Mouse (Mus musculus) CD4-positive, CD25-positive, alpha-beta regulatory T cell, adult 9 weeks (primary cell): Measurements from ENCODE around the gene Rtl5. TPM values are rescaled to one million over a fixed set of nuclear protein-coding genes. Genes with fewer than 3 reads are reported as not detected.

ENCODE experiments used
- polyA plus RNA-seq: library from polyadenylated mRNA; unstranded; fragments of 100-300 nt; shearing (Covaris generic); gene quantifications from one replicate; pipeline ENCODE4 v1.2.1, GENCODE M21; 2017

Rtl5 gene
- polyA plus RNA-seq: 0.46 TPM

DNA sequence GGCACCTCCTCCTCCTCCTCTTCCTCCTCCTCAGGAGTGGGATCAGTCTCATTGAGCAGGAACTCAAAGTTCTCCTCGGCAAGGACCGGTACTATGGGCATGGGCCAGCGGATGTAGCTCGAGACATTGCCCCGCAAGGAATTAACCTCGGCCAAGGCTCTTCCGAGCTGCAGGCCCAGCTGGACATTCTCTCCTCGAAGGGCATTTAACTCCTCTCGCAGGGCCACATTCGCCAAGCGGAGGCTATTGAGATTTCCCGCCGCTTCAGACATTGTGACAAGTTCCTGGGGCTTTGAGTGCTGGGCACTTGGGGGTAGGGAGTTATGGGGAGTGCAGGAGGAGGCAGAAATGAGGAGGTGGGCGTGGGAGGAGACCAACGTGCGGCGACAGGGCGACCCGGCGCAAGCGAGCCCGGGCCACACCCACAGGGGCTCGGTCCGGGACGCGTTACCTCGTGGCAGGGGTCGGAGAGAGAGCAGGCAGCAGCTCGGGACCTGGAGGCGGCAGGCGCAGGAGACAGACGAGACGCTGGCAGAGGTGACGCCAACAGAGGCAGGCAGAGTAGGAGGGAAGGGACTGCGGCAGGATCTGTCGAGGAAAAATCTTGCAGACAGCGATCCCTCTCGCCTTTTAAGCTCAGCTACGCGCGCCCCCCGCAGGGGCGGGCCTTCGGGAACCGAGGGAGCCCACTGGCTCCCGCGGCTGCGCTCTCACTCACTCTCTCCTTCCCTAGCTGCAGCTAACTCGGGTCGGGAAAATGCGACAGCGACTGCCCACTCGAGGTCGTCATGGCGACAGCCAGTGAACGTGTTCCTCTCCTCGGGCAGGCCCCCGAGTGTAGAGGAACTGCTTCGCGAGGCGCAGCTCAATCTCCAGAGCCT, at the start of gene Rtl5:
Gene Rtl5 (minus strand): TSS at position 714 of the 881 bp plus-strand sequence.

GRCm38 (mm10) chrX:102119042-102119864, 48.1 kb upstream of the Rtl5 start, which contains the start of gene Pin4:
Gene Pin4, plus strand, starts transcription at chrX:102119447.

Other genes starting within 250 kb of the Rtl5 start
- 2.1 TPM for gene Nhsl2, start 221.9 kb downstream of the Rtl5 start, polyA plus RNA-seq
- gene Pin4, start 48.1 kb upstream of the Rtl5 start, polyA plus RNA-seq: 30.8 TPM
- 3.1 TPM for gene Ercc6l, start 85.8 kb upstream of the Rtl5 start, polyA plus RNA-seq
- 1,036 TPM for gene Rps4x, start 118.1 kb upstream of the Rtl5 start, polyA plus RNA-seq
- gene Cited1, start 180.9 kb upstream of the Rtl5 start, polyA plus RNA-seq: not detected